Mouse (Mus musculus) heart, adult 8-10 months (tissue): ENCODE measurements around the gene Hoxc4. TPM values are rescaled to one million over a fixed set of nuclear protein-coding genes. Genes with fewer than 3 reads are reported as not detected.

ENCODE experiments used
- DNase-seq: peaks from one replicate; pipeline ENCODE4 v3.0.0; 2022; ENCODE audit warnings: low spot score
- total RNA-seq, 4 experiments: library from RNA; stranded (reverse); gene quantifications; 2 replicates each; pipeline ENCODE4 v1.2.4; 2022

Gene Hoxc4
- total RNA-seq, 4 experiments from 2014 or later = not detected

DNA sequence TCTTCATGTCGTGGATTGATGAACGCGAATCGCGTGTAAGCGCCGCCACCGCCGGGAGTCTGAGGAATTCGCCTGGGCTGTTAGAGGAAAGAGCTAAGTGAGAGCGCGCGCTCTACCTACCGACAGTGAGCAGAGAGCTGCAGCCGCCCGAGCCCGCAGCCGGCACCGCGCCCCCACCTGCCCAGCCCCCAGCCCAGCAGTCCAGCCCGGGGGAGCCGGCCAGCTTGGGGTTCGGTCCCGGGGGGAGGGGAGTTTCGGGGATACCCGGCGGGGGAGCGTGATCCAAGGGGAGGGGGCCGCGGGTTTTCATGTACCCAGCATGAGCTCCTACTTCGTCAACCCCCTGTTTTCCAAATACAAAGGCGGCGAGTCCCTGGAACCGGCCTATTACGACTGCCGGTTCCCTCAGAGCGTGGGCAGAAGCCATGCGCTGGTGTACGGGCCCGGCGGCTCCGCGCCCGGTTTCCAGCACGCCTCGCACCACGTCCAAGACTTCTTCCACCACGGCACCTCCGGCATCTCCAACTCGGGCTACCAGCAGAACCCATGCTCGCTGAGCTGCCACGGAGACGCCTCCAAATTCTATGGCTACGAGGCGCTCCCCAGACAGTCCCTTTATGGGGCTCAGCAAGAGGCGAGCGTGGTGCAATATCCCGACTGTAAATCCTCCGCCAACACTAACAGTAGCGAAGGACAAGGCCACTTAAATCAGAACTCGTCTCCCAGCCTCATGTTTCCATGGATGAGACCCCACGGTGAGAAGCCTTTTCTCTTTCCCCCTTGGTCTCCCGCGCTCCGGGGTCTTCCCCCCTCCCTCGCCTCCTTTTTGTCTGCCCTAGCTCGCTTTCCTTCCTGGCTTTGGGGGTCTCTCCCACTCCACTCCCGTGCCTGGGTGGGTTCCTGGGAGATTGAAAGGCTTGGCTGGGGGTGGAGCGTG is 28.0 kb upstream of the Hoxc4 start, which contains the start of gene Hoxc8:
Hoxc8 (plus strand) TSS at position 147 of the 937 bp plus-strand sequence.
- no peak for DNase-seq

- no peak for DNase-seq
These were observed 27.0 kb upstream of the Hoxc4 start for GRCm38 (mm10) chr15:102991782-102992181.

- DNase-seq = no peak
These were observed 26.5 kb upstream of the Hoxc4 start for GRCm38 (mm10) chr15:102992206-102992605.

GRCm38 (mm10) chr15:102992863-102993262 is 25.9 kb upstream of the Hoxc4 start:
- no peak for DNase-seq

GRCm38 (mm10) chr15:102996548-102996947 is 22.2 kb upstream of the Hoxc4 start:
- no peak for DNase-seq

- no peak for DNase-seq
These were observed 21.3 kb upstream of the Hoxc4 start for GRCm38 (mm10) chr15:102997431-102997830.

GRCm38 (mm10) chr15:102997939-102998355 is 20.8 kb upstream of the Hoxc4 start, which contains the start of gene Hoxc6:
Hoxc6 (plus strand) TSS chr15:102998257.
- no peak for DNase-seq

GRCm38 (mm10) chr15:102998608-102999182 is 20.0 kb upstream of the Hoxc4 start:
- DNase-seq = no peak

DNA sequence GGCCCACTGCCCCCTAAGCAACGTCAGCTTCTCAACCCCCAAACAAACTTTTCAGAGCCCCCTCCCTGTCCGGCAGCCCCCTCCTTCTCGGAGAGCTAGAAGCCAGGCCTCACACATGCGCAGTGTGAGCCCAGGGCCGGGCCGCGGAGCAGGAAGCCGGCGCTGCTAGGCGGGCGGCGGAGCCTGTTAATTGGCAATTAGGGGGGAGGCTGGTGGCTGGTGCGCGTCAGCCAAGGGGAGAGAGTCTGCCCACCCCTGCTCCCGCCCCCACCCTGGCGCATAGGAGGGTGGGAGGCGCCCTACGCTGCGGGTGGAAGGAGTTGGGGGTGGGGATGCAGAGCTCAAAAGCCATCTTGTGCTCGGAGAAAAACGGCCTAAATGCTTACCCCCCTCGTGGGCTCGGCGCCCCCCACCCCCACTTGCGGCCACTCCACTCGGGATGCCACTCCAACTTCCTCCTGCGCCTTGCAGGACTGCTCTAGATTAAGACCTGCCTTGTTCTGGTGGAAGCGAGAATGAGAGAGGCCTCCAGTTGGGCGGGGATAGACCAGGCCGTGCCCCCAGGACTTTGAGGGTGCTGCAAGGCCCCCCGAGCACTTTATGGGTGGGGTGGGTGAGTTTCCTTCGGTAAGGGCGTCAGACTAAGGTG is 19.4 kb upstream of the Hoxc4 start:
- DNase-seq = peak; percentile 36

DNA sequence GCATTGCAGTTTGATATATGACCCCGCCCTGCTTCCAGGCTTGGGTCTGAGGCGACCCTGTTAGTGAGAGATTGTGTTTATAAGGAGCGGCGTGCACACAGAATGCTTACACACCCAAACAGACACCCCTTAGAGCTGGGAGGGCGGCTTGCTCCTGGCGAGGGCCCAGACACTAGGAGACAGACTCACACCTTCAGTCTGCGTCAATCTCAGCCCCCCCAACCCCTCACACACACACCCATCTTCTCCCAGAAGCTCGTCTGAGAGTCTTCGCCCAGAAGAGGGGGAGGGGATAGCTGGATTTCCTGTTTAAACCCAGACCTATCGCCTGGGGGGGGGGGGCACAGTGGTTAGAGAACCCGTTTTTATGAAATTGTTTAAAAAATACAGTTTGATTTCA is 18.8 kb upstream of the Hoxc4 start:
- no peak for DNase-seq

DNA sequence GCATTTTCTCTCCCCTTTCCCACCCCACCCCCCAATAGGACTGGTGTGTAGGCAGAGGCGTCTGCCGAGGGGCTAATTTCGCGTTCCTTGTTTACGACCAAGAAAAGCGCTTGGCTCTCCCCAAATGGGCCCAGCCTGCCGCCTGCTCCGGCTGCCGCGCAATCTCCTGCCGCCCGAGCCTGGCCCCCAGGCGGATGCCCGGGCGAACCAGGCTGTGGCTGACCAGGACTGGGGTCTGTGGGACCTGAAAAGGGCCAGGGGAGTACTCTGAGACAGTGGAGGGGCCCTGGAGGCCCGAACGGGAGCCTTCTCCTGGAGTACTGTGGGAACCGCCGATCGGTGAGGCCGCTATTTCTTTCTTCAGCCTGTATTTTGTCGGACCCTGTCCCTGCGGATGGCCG is 18.2 kb upstream of the Hoxc4 start:
- no peak for DNase-seq

DNA sequence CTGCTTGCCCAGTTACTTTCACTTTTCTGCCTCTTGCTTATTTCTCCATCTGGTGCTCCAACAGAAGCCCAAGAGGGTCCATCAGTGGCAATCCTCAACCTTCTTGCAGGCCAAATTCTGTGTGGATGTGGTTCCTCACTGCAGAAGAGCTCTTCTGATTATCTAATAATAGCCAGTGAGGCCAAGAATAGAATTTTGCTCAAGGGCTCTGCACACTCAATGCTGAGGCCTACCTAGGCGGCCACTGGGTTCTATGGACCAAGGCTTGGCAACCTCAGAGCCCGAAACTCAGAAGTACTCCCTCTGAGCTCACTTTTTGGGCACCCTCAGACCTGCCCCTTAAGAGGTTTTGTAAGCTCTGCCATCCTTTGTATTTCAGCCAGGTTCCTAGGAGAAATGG is 17.4 kb upstream of the Hoxc4 start:
- no peak for DNase-seq

GRCm38 (mm10) chr15:103002156-103002555 is 16.6 kb upstream of the Hoxc4 start:
- no peak for DNase-seq

- DNase-seq = no peak
These were observed 15.8 kb upstream of the Hoxc4 start for GRCm38 (mm10) chr15:103002821-103003448.

- no peak for DNase-seq
These were observed 13.4 kb upstream of the Hoxc4 start for GRCm38 (mm10) chr15:103005308-103005707.

DNA sequence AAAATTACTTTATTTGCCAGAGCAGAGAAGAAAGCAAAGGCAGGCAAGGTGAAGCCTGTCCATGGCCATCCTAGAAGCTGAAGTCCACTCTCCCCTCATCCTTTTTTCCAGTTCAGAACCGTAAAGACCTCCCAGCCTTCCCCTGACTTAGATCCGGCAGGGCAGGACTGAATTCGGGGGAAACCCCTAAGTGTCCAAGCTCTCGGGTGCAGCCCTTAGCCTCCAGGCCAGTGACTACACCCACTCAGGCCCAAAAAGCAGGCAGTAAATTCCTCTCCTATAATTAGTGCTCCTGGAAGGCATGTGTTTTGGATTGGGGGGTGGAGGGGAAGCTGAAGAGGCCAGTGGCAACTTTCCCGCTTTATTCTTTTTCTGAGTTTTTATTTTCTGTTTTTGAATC is 12.9 kb upstream of the Hoxc4 start:
- no peak for DNase-seq

DNA sequence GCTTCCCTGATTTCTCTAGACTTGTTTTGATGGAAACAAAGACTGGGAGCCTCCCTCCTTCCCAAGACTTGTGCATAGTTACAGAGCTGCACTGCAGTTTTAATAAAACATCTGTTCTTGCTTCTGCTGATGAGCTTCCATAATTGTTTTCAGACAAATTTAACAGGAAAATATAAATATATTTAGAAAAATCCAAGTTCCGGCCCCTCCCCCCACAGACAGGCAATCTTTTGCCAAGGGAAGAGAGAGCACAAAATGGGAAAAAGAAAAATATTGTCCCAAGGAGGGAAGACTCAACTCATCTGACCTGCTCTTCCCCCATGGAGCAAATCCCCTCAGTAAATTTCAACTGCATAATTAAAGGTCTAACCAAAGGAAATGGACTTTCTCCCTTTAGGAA is 12.4 kb upstream of the Hoxc4 start:
- no peak for DNase-seq

GRCm38 (mm10) chr15:103009265-103010111 is 9.2 kb upstream of the Hoxc4 start:
- no peak for DNase-seq

DNA sequence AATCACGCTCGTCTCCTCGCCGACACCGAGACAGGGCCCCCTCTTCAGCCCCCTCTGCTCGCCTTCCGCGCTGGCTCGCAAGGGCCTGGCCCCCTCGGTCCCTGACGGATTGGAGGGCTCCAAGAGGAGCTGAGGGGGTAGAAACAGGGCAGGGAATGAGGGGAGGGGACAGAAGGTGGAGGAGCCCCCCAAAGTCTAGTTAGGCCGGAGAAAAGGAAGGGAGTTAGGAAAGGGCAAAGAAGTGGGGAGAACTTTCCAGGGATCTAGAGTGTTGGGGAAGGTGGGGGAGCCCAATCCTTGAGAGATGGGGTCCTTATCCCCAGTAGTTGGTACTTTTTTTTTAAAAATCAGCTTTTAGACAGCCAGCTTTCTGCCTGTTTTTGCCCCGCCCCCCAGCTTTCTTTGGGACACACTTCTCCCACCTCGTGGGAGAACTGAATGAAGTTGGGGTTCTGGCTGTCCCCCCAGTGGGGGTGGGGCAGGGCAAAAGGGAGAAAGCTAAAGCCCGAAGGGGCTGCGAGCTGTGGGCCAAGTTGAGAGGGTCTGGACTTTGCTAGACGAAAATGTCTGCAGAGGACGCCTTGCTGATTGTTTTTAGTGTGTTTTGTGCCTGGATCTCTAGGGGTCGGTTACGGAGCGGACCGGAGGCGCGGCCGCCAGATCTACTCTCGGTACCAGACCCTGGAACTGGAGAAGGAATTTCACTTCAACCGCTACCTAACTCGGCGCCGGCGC is 8.5 kb upstream of the Hoxc4 start:
- no peak for DNase-seq

GRCm38 (mm10) chr15:103010847-103011555 is 7.7 kb upstream of the Hoxc4 start:
- no peak for DNase-seq
